Mouse (Mus musculus) adrenal gland, adult (tissue): ENCODE data around the gene Spatc1l.

ENCODE experiments used
- DNase-seq, 2 experiments: peaks; one replicate each; pipeline ENCODE4 v3.0.0; 2022 to 2023; ENCODE audit warnings: low spot score in 1 of 2; ENCODE audit not compliant: inconsistent age in 2 of 2

Gene Spatc1l

DNA sequence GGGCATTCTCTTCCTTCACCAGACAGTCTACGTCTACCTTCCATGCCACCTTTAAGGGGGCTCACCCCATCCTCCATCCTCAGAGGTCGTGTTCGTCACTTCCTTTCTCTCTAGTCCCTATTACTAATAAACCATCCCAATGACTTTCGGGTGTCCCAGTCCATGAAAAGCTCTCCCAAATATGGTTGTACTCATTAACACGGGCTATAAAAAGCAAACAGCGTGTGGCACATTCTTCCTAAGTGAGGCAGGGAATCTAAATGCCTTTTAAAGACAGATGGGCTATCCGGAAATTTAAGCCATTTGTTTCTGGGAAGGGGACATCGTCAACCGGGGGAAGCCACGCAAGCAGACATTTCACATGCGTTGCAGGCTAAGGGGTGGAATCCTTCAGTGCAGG, 28.1 kb downstream of the Spatc1l start:
- no peak for DNase-seq

- no peak for DNase-seq
These were observed 34.3 kb downstream of the Spatc1l start for GRCm38 (mm10) chr10:76596338-76596737.

DNA sequence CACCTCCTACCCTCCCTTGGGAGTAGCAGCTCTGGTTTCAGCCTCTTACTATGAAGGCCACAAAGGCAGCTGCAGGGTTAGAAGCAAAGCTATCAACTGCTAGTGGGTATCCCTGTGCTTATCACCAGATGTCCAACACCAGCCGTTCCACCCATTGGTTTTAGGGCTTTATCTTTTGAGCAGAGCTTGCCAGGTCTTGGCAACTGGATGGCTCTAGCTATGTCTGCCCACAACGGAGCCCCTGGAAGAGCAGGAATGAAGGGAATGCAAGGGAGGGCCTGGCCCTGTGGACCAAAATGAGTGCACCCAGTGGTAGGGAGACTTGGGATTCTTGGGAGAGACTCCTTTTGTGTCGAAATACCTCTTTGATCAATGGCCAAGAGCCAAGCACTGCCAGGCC, 40.6 kb downstream of the Spatc1l start:
- DNase-seq, result no peak

- no peak for DNase-seq
These were observed 50.4 kb downstream of the Spatc1l start for GRCm38 (mm10) chr10:76612473-76612872.
